Mouse (Mus musculus) lung, postnatal 0 days (tissue): Measurements from ENCODE around the gene Mrgbp.

Experiments used
- CTCF ChIP-seq: IDR thresholded peaks from 2 replicates; pipeline ENCODE4 v1.5.1; 2016; ENCODE audit warnings: antibody characterized with exemption, mild to moderate bottlenecking
- EP300 ChIP-seq: IDR thresholded peaks from 2 replicates; pipeline ENCODE4 v1.6.1; 2016; ENCODE audit warnings: antibody characterized with exemption, mild to moderate bottlenecking, control low read depth

DNA sequence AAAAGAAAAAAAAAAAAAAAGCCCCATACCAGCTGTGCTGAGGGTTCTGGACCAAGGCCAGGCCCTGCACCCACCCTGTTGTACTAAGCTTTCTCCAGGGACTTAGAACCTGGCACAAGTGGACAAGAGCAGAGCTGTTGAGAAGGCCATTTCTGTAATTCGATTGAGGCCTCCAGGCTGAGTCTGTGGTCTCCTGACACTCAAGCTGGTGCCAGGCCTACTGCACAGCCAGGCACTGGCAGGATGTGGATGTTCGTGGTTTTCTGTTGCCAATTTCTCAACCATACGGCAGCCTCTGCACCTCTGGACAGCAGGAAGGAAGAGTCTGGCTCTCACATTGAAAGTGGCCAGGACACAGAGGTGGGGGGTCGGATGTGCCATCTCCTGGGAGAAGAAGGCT is 47.9 kb upstream of the Mrgbp start:
- TF ChIP-seq CTCF (no peak), EP300 (no peak)
